Mouse (Mus musculus) bone marrow macrophage, adult 2 months (primary cell): ENCODE results near the gene Dennd1b.

ENCODE experiments used
- CTCF ChIP-seq: IDR thresholded peaks from 2 replicates; pipeline ENCODE4 v1.5.1; 2012; ENCODE audit warnings: low read depth, mild to moderate bottlenecking, low read length, moderate library complexity
- POLR2A ChIP-seq: IDR thresholded peaks from 2 replicates; pipeline ENCODE4 v1.6.1; 2012; ENCODE audit warnings: mild to moderate bottlenecking, low read depth, low read length, borderline replicate concordance

- TF ChIP-seq CTCF (no peak), POLR2A (no peak)
Observed at GRCm38 (mm10) chr1:139224309-139224949, 261.2 kb downstream of the Dennd1b start.
